Mouse (Mus musculus) testis, adult 2 months (tissue): ENCODE data around the gene Becn1.

Experiments
- CTCF ChIP-seq: fragments of 200-500 bp; IDR thresholded peaks from 2 replicates; pipeline ENCODE4 v1.5.1; 2012; ENCODE audit warnings: low read depth, mild to moderate bottlenecking, inconsistent platforms, low read length, moderate library complexity; ENCODE audit not compliant: control insufficient read depth, insufficient read depth, insufficient replicate concordance
- POLR2A ChIP-seq: fragments of 200-500 bp; IDR thresholded peaks from 2 replicates; pipeline ENCODE4 v1.6.1; 2012; ENCODE audit warnings: low read depth, mild to moderate bottlenecking, inconsistent platforms, low read length, moderate library complexity; ENCODE audit not compliant: control insufficient read depth

- TF ChIP-seq CTCF (no peak), POLR2A (no peak)
Observed at GRCm38 (mm10) chr11:101311083-101311482, 9.0 kb upstream of the Becn1 start.
